Mouse (Mus musculus) heart, adult 2 months (tissue): ENCODE data around the gene Gm9958. TPM values are rescaled to one million over a fixed set of nuclear protein-coding genes. Genes with fewer than 3 reads are reported as not detected.

ENCODE experiments used
- DNase-seq, 2 experiments: peaks; one replicate each; pipeline ENCODE4 v3.0.0; 2021
- H3K27ac ChIP-seq: fragments of 200-600 bp; 2 replicates; pipeline ENCODE4 v1.8.1; 2022
- H3K27me3 ChIP-seq: fragments of 200-500 bp; 2 replicates; pipeline ENCODE4 v1.6.1; 2012; ENCODE audit warnings: mild to moderate bottlenecking, low read length, inconsistent platforms, mixed read lengths; ENCODE audit not compliant: control insufficient read depth, insufficient read depth
- H3K36me3 ChIP-seq: fragments of 200-500 bp; 2 replicates; pipeline ENCODE4 v1.6.1; 2012; ENCODE audit warnings: low read length, inconsistent platforms; ENCODE audit not compliant: control insufficient read depth, insufficient read depth
- H3K4me1 ChIP-seq: fragments of 200-500 bp; 2 replicates; pipeline ENCODE4 v1.6.1; 2011; ENCODE audit warnings: low read length; ENCODE audit not compliant: control insufficient read depth, insufficient read depth
- H3K4me3 ChIP-seq: fragments of 200-600 bp; 2 replicates; pipeline ENCODE4 v1.8.1; 2022
- H3K79me2 ChIP-seq: fragments of 200-500 bp; replicated peaks from 2 replicates; pipeline ENCODE4 v1.6.1; 2012; ENCODE audit warnings: mild to moderate bottlenecking, inconsistent platforms, low read length, moderate library complexity, mixed read lengths; ENCODE audit not compliant: control insufficient read depth, insufficient read depth
- H3K9ac ChIP-seq: fragments of 200-500 bp; 2 replicates; pipeline ENCODE4 v1.6.1; 2012; ENCODE audit warnings: low read depth, mild to moderate bottlenecking, control low read depth, inconsistent platforms, low read length, mixed read lengths
- CTCF ChIP-seq: fragments of 200-600 bp; IDR thresholded peaks from 2 replicates; pipeline ENCODE4 v1.8.1; 2022; ENCODE audit warnings: antibody characterized with exemption, mild to moderate bottlenecking, moderate library complexity
- EP300 ChIP-seq: fragments of 200-500 bp; IDR thresholded peaks from 2 replicates; pipeline ENCODE4 v1.6.1; 2011; ENCODE audit warnings: low read depth, low read length, control low read depth; ENCODE audit not compliant: insufficient read depth
- POLR2A ChIP-seq: fragments of 200-500 bp; IDR thresholded peaks from 2 replicates; pipeline ENCODE4 v1.6.1; 2011; ENCODE audit warnings: mild to moderate bottlenecking, low read depth, low read length, control low read depth; ENCODE audit not compliant: insufficient read depth
- WGBS: fragments of 180-500 bp; shearing (Covaris S2); methylation state at CpG from one replicate; pipeline ENCODE4 v1.1.7; 2018; 5-methylcytosine and 5-hydroxymethylcytosine counted together
- intact Hi-C: fragments of 180-260 bp; cut with DNase I; formaldehyde crosslinking; loops from one replicate; pipeline ENCODE4 v1.15.1; 2025
- polyA plus RNA-seq: library from polyadenylated mRNA; depleted of rRNA; stranded (reverse); fragments of >200 nt; gene quantifications from 2 replicates; pipeline ENCODE4 v1.2.3, GENCODE M21; 2012; rRNA removed
- total RNA-seq, 2 experiments: library from RNA; stranded (reverse); gene quantifications; 2 replicates each; pipeline ENCODE4 v1.2.3; 2021

Gm9958 gene
- total and polyA plus RNA-seq, 3 experiments, result 0.57 to 0.89 (median 0.61) TPM

DNA sequence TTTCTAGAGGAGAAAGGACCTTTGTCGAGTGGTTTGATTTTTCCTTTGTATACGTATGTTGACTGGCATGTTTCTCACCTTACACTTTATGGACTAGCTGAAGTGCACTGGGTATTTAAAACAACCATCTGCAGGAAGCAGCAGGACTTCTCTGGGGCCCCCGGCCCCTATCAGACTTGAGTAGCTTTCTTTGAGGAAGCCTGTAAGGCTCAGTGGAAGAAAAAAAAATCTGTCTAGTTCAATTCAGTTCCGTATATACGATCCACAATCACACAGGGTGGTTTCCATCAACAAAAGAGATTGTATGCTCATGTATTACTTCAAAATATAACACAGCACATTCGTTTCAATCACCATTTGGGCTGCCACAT lies 47.9 kb downstream of the Gm9958 start:
- H3K4me3 ChIP-seq, result no peak overlapping the region
- no peak overlapping the region for H3K27ac ChIP-seq
- no peak overlapping the region for H3K9ac ChIP-seq
- DNase-seq, result no peak
- no peaks in the 10 kb centered on the region for H3K79me2 ChIP-seq
- intact Hi-C loops, result no loop called here
- no peaks in the 10 kb centered on the region for H3K36me3 ChIP-seq
- no peaks in the 10 kb centered on the region for H3K27me3 ChIP-seq
- TF ChIP-seq CTCF (no peak), POLR2A (no peak), EP300 (no peak)
- WGBS, result 42% methylated on average over 6 of the region's 6 CpGs
- H3K4me1 ChIP-seq, result no peaks in the 10 kb centered on the region

Other genes with a start within 250 kb of the Gm9958 start
- 10 to 100 TPM in 1 of 2 experiments, 1 to 10 TPM in 1; 9.3 to 12.6 TPM for gene Cox18, start 143.2 kb upstream of the Gm9958 start, total RNA-seq
- 16.1 and 18.9 TPM in 2 replicates for gene Cox18, start 143.2 kb upstream of the Gm9958 start, polyA plus RNA-seq
- gene Ankrd17, start 627 bp upstream of the Gm9958 start, total RNA-seq, result 10 to 100 TPM; 64.5 to 70.4 TPM
- 21.8 and 45.5 TPM in 2 replicates for gene Ankrd17, start 627 bp upstream of the Gm9958 start, polyA plus RNA-seq
- not detected for gene Alb, start 93.7 kb downstream of the Gm9958 start, total RNA-seq
- 0.59 and 26.7 TPM in 2 replicates for gene Alb, start 93.7 kb downstream of the Gm9958 start, polyA plus RNA-seq
- not detected for gene Afp, start 123.5 kb downstream of the Gm9958 start, total RNA-seq
- gene Afp, start 123.5 kb downstream of the Gm9958 start, polyA plus RNA-seq, result not detected in 2 replicates
- not detected for gene Afm, start 151.7 kb downstream of the Gm9958 start, total RNA-seq
- 0.23 TPM in 1 of 2 replicates, not detected in the other for gene Afm, start 151.7 kb downstream of the Gm9958 start, polyA plus RNA-seq
- not detected for gene 5830473C10Rik, start 193.9 kb downstream of the Gm9958 start, total RNA-seq
- not detected in 2 replicates for gene 5830473C10Rik, start 193.9 kb downstream of the Gm9958 start, polyA plus RNA-seq